Mouse (Mus musculus) forebrain, postnatal 0 days (tissue): Measurements from ENCODE around the gene Vwa2. TPM values are rescaled to one million over a fixed set of nuclear protein-coding genes. Genes with fewer than 3 reads are reported as not detected.
A peak's percentile ranks its signal among the peaks of the same experiment; 100 is the strongest.

Source experiments
- ATAC-seq: fragments of 200-750 bp; cut with Nextera tagmentation; 2 replicates; pipeline ENCODE4 v1.8.0; 2017; ENCODE audit warnings: mild to moderate bottlenecking, moderate library complexity
- DNase-seq: peaks from one replicate; pipeline ENCODE4 v3.0.0-alpha.2; 2015
- H3K27ac ChIP-seq: fragments of 300-500 bp; sonication (generic); 2 replicates; pipeline ENCODE4 v1.5.1; 2014; ENCODE audit warnings: low read depth, mild to moderate bottlenecking, antibody characterized with exemption, low read length, moderate library complexity, mixed read lengths
- H3K27me3 ChIP-seq: fragments of 300-500 bp; sonication (generic); 2 replicates; pipeline ENCODE4 v1.6.1; 2014; ENCODE audit warnings: mild to moderate bottlenecking, low read length, mixed read lengths; ENCODE audit not compliant: insufficient read depth
- H3K36me3 ChIP-seq: fragments of 300-500 bp; sonication (generic); 2 replicates; pipeline ENCODE4 v1.6.1; 2014; ENCODE audit warnings: mild to moderate bottlenecking, moderate library complexity; ENCODE audit not compliant: insufficient read depth
- H3K4me1 ChIP-seq: fragments of 300-500 bp; sonication (generic); 2 replicates; pipeline ENCODE4 v1.6.1; 2014; ENCODE audit warnings: antibody characterized with exemption; ENCODE audit not compliant: insufficient read depth
- H3K4me2 ChIP-seq: fragments of 300-500 bp; sonication (generic); 2 replicates; pipeline ENCODE4 v1.6.1; 2014; ENCODE audit warnings: low read depth, mild to moderate bottlenecking, moderate library complexity
- H3K4me3 ChIP-seq: fragments of 300-500 bp; sonication (generic); 2 replicates; pipeline ENCODE4 v1.5.1; 2014; ENCODE audit warnings: low read depth, low read length, mixed read lengths
- H3K9ac ChIP-seq: fragments of 300-500 bp; sonication (generic); 2 replicates; pipeline ENCODE4 v1.6.1; 2014; ENCODE audit warnings: mild to moderate bottlenecking
- H3K9me3 ChIP-seq: fragments of 300-500 bp; sonication (generic); 2 replicates; pipeline ENCODE4 v1.6.1; 2016; ENCODE audit warnings: low read length
- CTCF ChIP-seq: sonication (generic); IDR thresholded peaks from 2 replicates; pipeline ENCODE4 v1.5.1; 2016; ENCODE audit warnings: antibody characterized with exemption, control low read depth, low read depth
- WGBS: fragments of 180-500 bp; shearing (Covaris S2); extraction: QIAGEN DNeasy Blood & Tissue Kit; methylation state at CpG from one replicate; pipeline ENCODE4 v1.1.7; 2014; 5-methylcytosine and 5-hydroxymethylcytosine counted together
- polyA plus RNA-seq: library from polyadenylated mRNA; unstranded; fragments of >200 nt; fragmentation: Nextera tagmentation; extraction: Ambion mirVana; gene quantifications from 2 replicates; pipeline ENCODE4 v1.2.1, GENCODE M21; 2015
- total RNA-seq: library from RNA; depleted of rRNA; stranded (reverse); fragments of >200 nt; gene quantifications from 2 replicates; pipeline ENCODE4 v1.2.3, GENCODE M21; 2014

The Vwa2 gene
- total and polyA plus RNA-seq, 2 experiments from 2014 or later = 0.33 to 1.1 TPM

DNA sequence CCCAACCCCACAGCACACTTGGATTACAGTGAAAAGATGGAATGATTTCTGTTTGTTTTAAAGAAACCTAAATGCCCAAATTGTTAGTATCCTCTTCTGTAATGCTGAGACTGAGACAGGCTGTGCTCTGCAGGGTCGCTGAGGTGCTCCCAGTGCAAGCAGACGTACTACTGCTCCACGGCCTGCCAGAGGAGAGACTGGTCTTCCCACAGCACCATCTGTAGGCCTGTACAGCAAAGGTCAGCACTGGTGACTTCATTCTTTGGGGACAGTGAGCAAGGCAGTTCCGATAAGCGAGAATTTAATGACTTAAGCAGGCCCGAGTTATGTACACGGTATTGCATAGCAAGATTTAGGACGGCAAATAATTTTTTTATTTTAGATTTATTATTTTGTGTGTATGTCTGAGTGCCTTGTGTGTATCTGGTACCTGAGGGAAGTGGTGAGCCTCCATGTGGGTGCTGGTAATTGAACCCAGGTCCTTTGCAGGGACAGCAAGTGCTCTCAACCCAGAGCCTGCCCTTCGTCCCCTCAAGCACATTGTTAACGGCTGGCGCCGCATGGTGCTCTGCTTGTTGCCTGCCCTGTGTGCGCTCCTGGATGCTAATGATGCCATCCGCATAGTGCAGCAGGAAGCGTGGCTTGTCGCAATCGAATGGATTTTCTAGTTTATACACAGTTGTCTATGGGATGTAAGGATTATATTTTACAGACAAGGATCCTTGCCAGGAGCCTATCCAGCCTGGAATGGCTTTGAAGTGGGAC, 34.9 kb upstream of the Vwa2 start:
- peak; percentile 9; the same call in 1 of the 2 replicates for TF ChIP-seq CTCF
- Histone ChIP-seq H3K4me3 (no peak overlapping the region), H3K9me3 (no peaks in the 10 kb centered on the region), H3K27me3 (no peaks in the 10 kb centered on the region), H3K4me1 (no peaks in the 10 kb centered on the region), H3K27ac (no peak overlapping the region), H3K9ac (no peak overlapping the region), H3K4me2 (no peak overlapping the region), H3K36me3 (no peaks in the 10 kb centered on the region)
- WGBS = 62% methylated on average over 17 of the region's 17 CpGs
- DNase-seq (no peak), ATAC-seq (no peak; the same call in 1 of the 2 replicates)

DNA sequence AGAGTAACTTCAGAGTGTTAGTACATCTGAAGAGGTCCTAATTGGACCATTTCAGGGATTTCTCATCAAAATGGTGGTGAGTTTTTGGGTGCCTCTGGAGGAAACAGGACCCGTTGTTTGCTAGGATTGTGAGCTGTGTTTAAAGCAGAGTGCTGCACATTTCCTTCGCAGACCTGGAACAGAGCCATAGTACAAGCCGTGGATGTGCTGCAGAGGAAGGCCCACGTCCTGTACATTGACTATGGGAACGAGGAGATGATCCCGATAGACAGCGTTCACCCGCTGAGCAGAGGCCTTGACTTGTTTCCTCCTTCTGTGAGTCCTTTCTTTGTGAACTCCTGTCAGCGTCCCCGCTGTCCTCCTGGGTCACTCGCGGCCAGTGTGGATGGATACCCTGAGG, 31.1 kb upstream of the Vwa2 start:
- Histone ChIP-seq H3K9me3 (no peaks in the 10 kb centered on the region), H3K27me3 (no peaks in the 10 kb centered on the region), H3K9ac (no peak overlapping the region), H3K4me1 (no peaks in the 10 kb centered on the region), H3K4me3 (no peak overlapping the region), H3K4me2 (no peak overlapping the region), H3K27ac (no peak overlapping the region), H3K36me3 (no peaks in the 10 kb centered on the region)
- no peak for DNase-seq
- 75% methylated on average over 12 of the region's 12 CpGs for WGBS
- ATAC-seq = no peak
- no peak for TF ChIP-seq CTCF

DNA sequence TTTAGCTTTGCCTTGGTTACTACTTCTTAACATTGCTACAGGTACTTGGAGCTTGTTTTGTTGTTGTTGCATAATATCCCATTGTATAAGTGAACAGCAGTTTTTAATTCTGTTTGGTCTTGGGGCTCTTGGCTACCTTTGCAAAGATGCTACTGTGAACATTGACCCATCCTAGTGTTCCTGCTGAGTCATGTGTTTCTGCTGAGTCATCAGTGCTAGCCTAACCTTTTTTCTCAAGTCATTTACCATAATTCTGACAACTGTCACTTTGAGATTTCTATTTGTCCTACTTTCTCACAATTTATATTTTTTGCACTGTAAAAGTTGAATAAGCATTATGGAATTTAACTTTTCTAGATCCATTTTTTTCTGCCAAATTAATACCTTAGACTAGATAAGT, 21.5 kb upstream of the Vwa2 start:
- H3K9me3 ChIP-seq = no peaks in the 10 kb centered on the region
- ATAC-seq (no peak), DNase-seq (no peak)
- no peaks in the 10 kb centered on the region for H3K27me3 ChIP-seq
- no peak overlapping the region for H3K27ac ChIP-seq
- no peak overlapping the region for H3K4me3 ChIP-seq
- no peak overlapping the region for H3K9ac ChIP-seq
- no peaks in the 10 kb centered on the region for H3K36me3 ChIP-seq
- H3K4me2 ChIP-seq = no peak overlapping the region
- no peak for TF ChIP-seq CTCF
- H3K4me1 ChIP-seq = no peaks in the 10 kb centered on the region

DNA sequence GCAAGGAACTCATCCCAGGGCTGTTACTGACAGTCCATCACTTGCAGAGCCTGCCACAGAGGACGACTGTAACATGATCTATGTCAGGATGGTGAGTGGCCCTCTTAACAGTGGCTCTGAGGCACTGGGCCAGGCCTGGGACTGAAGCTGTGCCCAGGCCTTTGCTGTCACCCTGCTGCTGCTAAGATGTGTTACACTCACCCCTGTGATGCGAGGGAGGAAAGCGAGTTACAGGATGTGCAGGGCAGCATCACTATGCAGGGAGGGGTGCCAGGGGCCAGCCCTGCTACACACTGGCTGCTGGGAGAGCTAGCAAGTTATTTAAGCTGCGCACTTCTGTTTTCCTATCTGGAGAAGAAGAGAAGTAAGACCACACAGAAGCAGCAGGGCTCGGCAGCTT, 17.6 kb upstream of the Vwa2 start:
- H3K4me3 ChIP-seq = no peak overlapping the region
- DNase-seq (no peak), ATAC-seq (no peak)
- H3K36me3 ChIP-seq = no peaks in the 10 kb centered on the region
- H3K27ac ChIP-seq = no peak overlapping the region
- no peak overlapping the region for H3K9ac ChIP-seq
- no peaks in the 10 kb centered on the region for H3K4me1 ChIP-seq
- 59% methylated on average over 5 of the region's 5 CpGs for WGBS
- H3K27me3 ChIP-seq = no peaks in the 10 kb centered on the region
- no peaks in the 10 kb centered on the region for H3K9me3 ChIP-seq
- TF ChIP-seq CTCF = no peak
- no peak overlapping the region for H3K4me2 ChIP-seq

DNA sequence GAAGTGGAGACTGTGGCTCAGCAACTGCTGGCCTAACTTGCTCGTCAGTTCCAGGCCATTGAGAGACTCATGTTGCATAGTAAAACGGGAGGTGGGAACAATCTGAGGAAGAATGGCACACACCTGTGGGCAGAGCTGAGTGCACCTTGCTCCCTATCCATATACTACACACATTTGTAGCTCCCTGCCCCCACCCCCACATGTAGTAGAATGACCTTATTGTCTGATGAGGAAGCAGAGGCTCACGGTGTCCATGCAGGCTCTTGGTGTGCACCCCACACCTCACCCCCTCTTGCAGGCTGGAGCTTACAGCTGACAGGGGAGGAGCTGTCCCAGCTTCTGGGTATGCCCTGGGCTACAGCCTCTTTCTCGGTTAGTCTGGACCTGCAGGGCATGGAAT, 6.3 kb upstream of the Vwa2 start:
- ATAC-seq (no peak), DNase-seq (no peak)
- no peak overlapping the region for H3K4me3 ChIP-seq
- peaks cover 5% of the 10 kb centered on the region for H3K27me3 ChIP-seq
- no peak overlapping the region for H3K27ac ChIP-seq
- H3K36me3 ChIP-seq = no peaks in the 10 kb centered on the region
- no peak for TF ChIP-seq CTCF
- H3K9ac ChIP-seq = no peak overlapping the region
- H3K4me2 ChIP-seq = no peak overlapping the region
- H3K4me1 ChIP-seq = no peaks in the 10 kb centered on the region
- 73% methylated on average over 4 of the region's 4 CpGs for WGBS
- no peaks in the 10 kb centered on the region for H3K9me3 ChIP-seq

DNA sequence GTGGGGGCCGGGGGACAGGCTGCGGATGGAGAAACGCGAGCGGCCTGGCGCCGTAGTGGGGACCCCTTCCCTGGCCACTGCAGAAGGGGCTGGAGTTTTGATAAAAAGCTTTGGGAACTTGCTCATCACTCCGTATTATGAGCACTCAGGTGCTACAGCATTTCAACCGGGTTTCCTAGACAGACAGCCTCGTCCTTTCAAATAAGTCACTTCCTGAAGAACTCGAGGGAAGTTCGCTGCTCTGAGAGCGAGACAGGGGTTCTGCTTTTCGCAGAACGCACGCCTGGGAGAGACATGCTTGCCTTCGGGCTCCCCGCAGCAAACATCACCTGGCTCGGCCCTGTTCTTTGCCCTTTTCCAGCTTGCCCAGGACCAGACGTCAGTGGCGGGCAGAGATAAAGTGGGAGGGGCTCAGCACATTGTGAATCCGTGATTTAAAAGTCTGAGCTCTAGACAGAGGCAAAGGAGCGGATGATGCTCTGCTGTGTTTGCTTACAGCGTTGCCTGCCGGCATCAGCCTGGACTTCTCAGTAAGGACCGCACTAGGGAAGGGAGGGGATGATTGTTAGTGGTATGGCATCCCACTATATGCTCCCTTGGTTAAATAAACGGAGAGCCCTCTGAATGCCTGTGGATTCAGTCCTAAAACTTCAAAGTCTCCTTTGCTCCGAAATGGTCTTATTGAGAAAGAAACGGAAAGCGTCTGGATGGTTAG, 709 bp downstream of the Vwa2 start:
- DNase-seq (peak; percentile 15), ATAC-seq (0 out of 2 replicates have a peak, but pooled peaks have one; percentile 6)
- 8% methylated on average over 30 of the region's 30 CpGs for WGBS
- peak overlapping the region; percentile 37; the same call in 1 of the 2 replicates for H3K9ac ChIP-seq
- no peaks in the 10 kb centered on the region for H3K9me3 ChIP-seq
- no peak overlapping the region for H3K27ac ChIP-seq
- H3K4me2 ChIP-seq = peak overlapping the region; percentile 98
- TF ChIP-seq CTCF = no peak
- H3K4me3 ChIP-seq = peak overlapping the region; percentile 47
- no peaks in the 10 kb centered on the region for H3K36me3 ChIP-seq
- H3K27me3 ChIP-seq = peaks cover 33% of the 10 kb centered on the region
- H3K4me1 ChIP-seq = 0 out of 2 replicates have a peak, but pooled peaks cover 9% of the 10 kb centered on the region

DNA sequence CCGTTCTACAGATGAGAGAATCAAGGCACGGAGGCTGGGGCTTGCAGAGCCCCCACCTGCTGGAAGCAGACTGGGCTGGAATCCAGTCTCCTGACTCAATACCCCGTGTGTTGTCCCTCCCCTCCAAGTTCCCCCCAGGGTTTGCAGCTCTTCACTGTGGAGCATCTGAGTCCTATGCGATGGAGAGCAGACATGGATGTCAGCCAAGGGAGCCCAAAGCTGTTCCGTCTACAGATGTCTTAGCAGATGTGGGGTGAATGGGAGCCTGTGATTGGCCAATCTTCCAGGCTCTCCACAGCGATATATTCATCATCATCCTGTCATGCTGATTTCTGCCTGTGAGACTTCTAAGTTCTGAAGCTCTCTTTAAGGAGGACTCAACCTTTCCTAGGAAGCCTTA, 3.3 kb downstream of the Vwa2 start:
- H3K4me3 ChIP-seq = no peak overlapping the region
- H3K27ac ChIP-seq = no peak overlapping the region
- H3K9ac ChIP-seq = no peak overlapping the region
- ATAC-seq = peak; percentile 60
- peaks cover 31% of the 10 kb centered on the region for H3K27me3 ChIP-seq
- 49% methylated on average over 6 of the region's 6 CpGs for WGBS
- H3K9me3 ChIP-seq = no peaks in the 10 kb centered on the region
- H3K4me1 ChIP-seq = 0 out of 2 replicates have a peak, but pooled peaks cover 9% of the 10 kb centered on the region
- DNase-seq = peak; percentile 42
- H3K4me2 ChIP-seq = no peak overlapping the region
- H3K36me3 ChIP-seq = no peaks in the 10 kb centered on the region
- no peak for TF ChIP-seq CTCF
